Mouse (Mus musculus) right cerebral cortex, postnatal 4 days (tissue): ENCODE results near the gene Phlda3.

Experiments used
- DNase-seq: peaks from one replicate; pipeline ENCODE4 v3.0.0-alpha.2; 2022

Phlda3 gene

GRCm38 (mm10) chr1:135794216-135795134, 28.6 kb downstream of the Phlda3 start:
- DNase-seq, result no peak

GRCm38 (mm10) chr1:135798492-135798891, 32.6 kb downstream of the Phlda3 start:
- no peak for DNase-seq

- DNase-seq, result no peak
Measured at GRCm38 (mm10) chr1:135799109-135799627, 33.2 kb downstream of the Phlda3 start.

GRCm38 (mm10) chr1:135800192-135800950, 34.5 kb downstream of the Phlda3 start:
- DNase-seq, result no peak

GRCm38 (mm10) chr1:135807546-135807945, 41.6 kb downstream of the Phlda3 start:
- no peak for DNase-seq

GRCm38 (mm10) chr1:135810180-135810579, 44.3 kb downstream of the Phlda3 start:
- DNase-seq, result no peak

GRCm38 (mm10) chr1:135811016-135811646, 45.2 kb downstream of the Phlda3 start:
- peak; percentile 85 for DNase-seq

GRCm38 (mm10) chr1:135812205-135812604, 46.3 kb downstream of the Phlda3 start:
- DNase-seq, result no peak

- DNase-seq, result no peak
Measured at GRCm38 (mm10) chr1:135812618-135813017, 46.7 kb downstream of the Phlda3 start.

- DNase-seq, result no peak
Measured at GRCm38 (mm10) chr1:135813071-135813470, 47.2 kb downstream of the Phlda3 start.

- DNase-seq, result no peak
Measured at GRCm38 (mm10) chr1:135813687-135814395, 47.9 kb downstream of the Phlda3 start.

- no peak for DNase-seq
Measured at GRCm38 (mm10) chr1:135814531-135814930, 48.6 kb downstream of the Phlda3 start.

- DNase-seq, result no peak
Measured at GRCm38 (mm10) chr1:135817595-135817994, 51.7 kb downstream of the Phlda3 start.

- DNase-seq, result no peak
Measured at GRCm38 (mm10) chr1:135818481-135819086, 52.7 kb downstream of the Phlda3 start, which contains the start of gene Lad1. Gene Lad1 (plus strand): TSS chr1:135818598.
